Mouse (Mus musculus): ENCODE data around the gene A730049H05Rik. TPM values are rescaled to one million over a fixed set of nuclear protein-coding genes. Genes with fewer than 3 reads are reported as not detected.

Gene A730049H05Rik
- polyA plus RNA-seq, 1 experiment from 2014 or later = 0.08 TPM

GRCm38 (mm10) chr6:92804254-92804971 is 11.9 kb upstream of the A730049H05Rik start:
- 70% methylated on average over 3 of the region's 3 CpGs for WGBS (ENCODE audit: insufficient replicate concordance)
- Histone ChIP-seq H3K4me2 (no peak overlapping the region), H3K27ac (no peak overlapping the region), H3K27me3 (replicated peaks) (no peaks in the 10 kb centered on the region), H3K9ac (no peak overlapping the region), H3K4me3 (no peak overlapping the region), H3K36me3 (no peaks in the 10 kb centered on the region), H3K9me3 (replicated peaks) (no peaks in the 10 kb centered on the region), H3K4me1 (no peaks in the 10 kb centered on the region)
- no peak for ATAC-seq

GRCm38 (mm10) chr6:92809818-92810217 is 6.5 kb upstream of the A730049H05Rik start:
- ATAC-seq = no peak
- WGBS (ENCODE audit: insufficient replicate concordance) = 73% methylated on average over 3 of the region's 3 CpGs
- H3K27me3 ChIP-seq (replicated peaks) = no peaks in the 10 kb centered on the region
- no peaks in the 10 kb centered on the region for H3K9me3 ChIP-seq (replicated peaks)
- no peak overlapping the region for H3K4me2 ChIP-seq
- H3K27ac ChIP-seq = no peak overlapping the region
- H3K4me3 ChIP-seq = no peak overlapping the region
- no peaks in the 10 kb centered on the region for H3K36me3 ChIP-seq
- no peak overlapping the region for H3K9ac ChIP-seq
- H3K4me1 ChIP-seq = no peaks in the 10 kb centered on the region

- Histone ChIP-seq H3K36me3 (no peaks in the 10 kb centered on the region), H3K4me2 (no peak overlapping the region), H3K27me3 (replicated peaks) (no peaks in the 10 kb centered on the region), H3K27ac (no peak overlapping the region), H3K4me3 (no peak overlapping the region), H3K4me1 (no peaks in the 10 kb centered on the region), H3K9ac (no peak overlapping the region), H3K9me3 (replicated peaks) (no peaks in the 10 kb centered on the region)
- 67% methylated on average over 2 of the region's 2 CpGs for whole genome bisulfite sequencing (ENCODE audit: insufficient replicate concordance)
- ATAC-seq = no peak
Measured at GRCm38 (mm10) chr6:92810628-92811027, 5.7 kb upstream of the A730049H05Rik start.

- H3K4me3 ChIP-seq = no peak overlapping the region
- no peaks in the 10 kb centered on the region for H3K27me3 ChIP-seq (replicated peaks)
- no peaks in the 10 kb centered on the region for H3K9me3 ChIP-seq (replicated peaks)
- no peak overlapping the region for H3K27ac ChIP-seq
- no peaks in the 10 kb centered on the region for H3K4me1 ChIP-seq
- no peaks in the 10 kb centered on the region for H3K36me3 ChIP-seq
- no peak overlapping the region for H3K4me2 ChIP-seq
- no peak overlapping the region for H3K9ac ChIP-seq
- no peak for ATAC-seq
Measured at GRCm38 (mm10) chr6:92811566-92811965, 4.7 kb upstream of the A730049H05Rik start.

- Histone ChIP-seq H3K27ac (no peak overlapping the region), H3K4me1 (no peaks in the 10 kb centered on the region), H3K4me3 (no peak overlapping the region), H3K9ac (no peak overlapping the region), H3K36me3 (no peaks in the 10 kb centered on the region), H3K4me2 (no peak overlapping the region), H3K9me3 (replicated peaks) (no peaks in the 10 kb centered on the region), H3K27me3 (replicated peaks) (no peaks in the 10 kb centered on the region)
- no peak for ATAC-seq
- WGBS (ENCODE audit: insufficient replicate concordance) = 64% methylated on average over 2 of the region's 2 CpGs
Measured at GRCm38 (mm10) chr6:92812702-92813370, 3.4 kb upstream of the A730049H05Rik start.

- Histone ChIP-seq H3K36me3 (no peaks in the 10 kb centered on the region), H3K4me2 (no peak overlapping the region), H3K9ac (no peak overlapping the region), H3K27me3 (replicated peaks) (no peaks in the 10 kb centered on the region), H3K4me3 (no peak overlapping the region), H3K27ac (no peak overlapping the region), H3K9me3 (replicated peaks) (no peaks in the 10 kb centered on the region), H3K4me1 (no peaks in the 10 kb centered on the region)
- ATAC-seq = no peak
- WGBS (ENCODE audit: insufficient replicate concordance) = 63% methylated on average over 8 of the region's 8 CpGs
Measured at GRCm38 (mm10) chr6:92817661-92818060, 1.4 kb downstream of the A730049H05Rik start.

GRCm38 (mm10) chr6:92821606-92822005 is 5.3 kb downstream of the A730049H05Rik start:
- ATAC-seq = no peak
- no peak overlapping the region for H3K4me3 ChIP-seq
- H3K4me2 ChIP-seq = no peak overlapping the region
- H3K27ac ChIP-seq = no peak overlapping the region
- H3K9ac ChIP-seq = no peak overlapping the region
- H3K27me3 ChIP-seq (replicated peaks) = no peaks in the 10 kb centered on the region
- 59% methylated on average over 5 of the region's 5 CpGs for WGBS (ENCODE audit: insufficient replicate concordance)
- H3K4me1 ChIP-seq = no peaks in the 10 kb centered on the region
- no peaks in the 10 kb centered on the region for H3K36me3 ChIP-seq
- H3K9me3 ChIP-seq (replicated peaks) = no peaks in the 10 kb centered on the region

- Histone ChIP-seq H3K4me1 (no peaks in the 10 kb centered on the region), H3K9ac (no peak overlapping the region), H3K27ac (no peak overlapping the region), H3K9me3 (replicated peaks) (no peaks in the 10 kb centered on the region), H3K4me2 (no peak overlapping the region), H3K27me3 (replicated peaks) (no peaks in the 10 kb centered on the region), H3K36me3 (no peaks in the 10 kb centered on the region), H3K4me3 (no peak overlapping the region)
- WGBS (ENCODE audit: insufficient replicate concordance) = 59% methylated on average over 6 of the region's 6 CpGs
- no peak for ATAC-seq
Measured at GRCm38 (mm10) chr6:92822006-92822405, 5.7 kb downstream of the A730049H05Rik start.

GRCm38 (mm10) chr6:92823991-92824390 is 7.7 kb downstream of the A730049H05Rik start:
- 69% methylated on average over 7 of the region's 7 CpGs for WGBS (ENCODE audit: insufficient replicate concordance)
- Histone ChIP-seq H3K27ac (no peak overlapping the region), H3K27me3 (replicated peaks) (no peaks in the 10 kb centered on the region), H3K36me3 (no peaks in the 10 kb centered on the region), H3K4me2 (no peak overlapping the region), H3K4me3 (no peak overlapping the region), H3K9ac (no peak overlapping the region), H3K9me3 (replicated peaks) (no peaks in the 10 kb centered on the region), H3K4me1 (no peaks in the 10 kb centered on the region)
- no peak for ATAC-seq

GRCm38 (mm10) chr6:92826561-92826960 is 10.3 kb downstream of the A730049H05Rik start:
- H3K9ac ChIP-seq = no peak overlapping the region
- H3K4me3 ChIP-seq = no peak overlapping the region
- no peaks in the 10 kb centered on the region for H3K4me1 ChIP-seq
- H3K27ac ChIP-seq = no peak overlapping the region
- 44% methylated on average over 5 of the region's 5 CpGs for WGBS (ENCODE audit: insufficient replicate concordance)
- no peaks in the 10 kb centered on the region for H3K36me3 ChIP-seq
- no peak overlapping the region for H3K4me2 ChIP-seq
- no peaks in the 10 kb centered on the region for H3K27me3 ChIP-seq (replicated peaks)
- H3K9me3 ChIP-seq (replicated peaks) = no peaks in the 10 kb centered on the region
- ATAC-seq = no peak

- Histone ChIP-seq H3K27ac (no peak overlapping the region), H3K4me2 (no peak overlapping the region), H3K36me3 (no peaks in the 10 kb centered on the region), H3K27me3 (replicated peaks) (no peaks in the 10 kb centered on the region), H3K4me1 (no peaks in the 10 kb centered on the region), H3K4me3 (no peak overlapping the region), H3K9me3 (replicated peaks) (no peaks in the 10 kb centered on the region), H3K9ac (no peak overlapping the region)
- no peak for ATAC-seq
- 49% methylated on average over 5 of the region's 5 CpGs for WGBS (ENCODE audit: insufficient replicate concordance)
Measured at GRCm38 (mm10) chr6:92827360-92827759, 11.1 kb downstream of the A730049H05Rik start.

GRCm38 (mm10) chr6:92829148-92829547 is 12.9 kb downstream of the A730049H05Rik start:
- Histone ChIP-seq H3K9me3 (replicated peaks) (no peaks in the 10 kb centered on the region), H3K27me3 (replicated peaks) (no peaks in the 10 kb centered on the region), H3K4me1 (no peaks in the 10 kb centered on the region), H3K9ac (no peak overlapping the region), H3K27ac (no peak overlapping the region), H3K4me3 (no peak overlapping the region), H3K4me2 (no peak overlapping the region), H3K36me3 (no peaks in the 10 kb centered on the region)
- no peak for ATAC-seq
- 73% methylated on average over 2 of the region's 2 CpGs for WGBS (ENCODE audit: insufficient replicate concordance)

Measured in liver, embryonic 12.5 days (tissue).